Mouse (Mus musculus): ENCODE measurements around the gene Prex1.

Gene Prex1

GRCm38 (mm10) chr2:166606053-166606452, 107.6 kb downstream of the Prex1 start:
- no peak for DNase-seq (ENCODE audit: low spot score in 2 of 2)

- no peak for DNase-seq (ENCODE audit: low spot score in 2 of 2)
Measured at GRCm38 (mm10) chr2:166605164-166605831, 108.3 kb downstream of the Prex1 start.

GRCm38 (mm10) chr2:166602948-166603347, 110.7 kb downstream of the Prex1 start:
- no peak for DNase-seq (ENCODE audit: low spot score in 2 of 2)

- DNase-seq (ENCODE audit: low spot score in 2 of 2) = no peak
Measured at GRCm38 (mm10) chr2:166601420-166601819, 112.2 kb downstream of the Prex1 start.

- DNase-seq (ENCODE audit: low spot score in 2 of 2) = no peak
Measured at GRCm38 (mm10) chr2:166598453-166599155, 115.0 kb downstream of the Prex1 start.

- no peak for DNase-seq (ENCODE audit: low spot score in 2 of 2)
Measured at GRCm38 (mm10) chr2:166597763-166598162, 115.9 kb downstream of the Prex1 start.

GRCm38 (mm10) chr2:166592034-166592912, 121.4 kb downstream of the Prex1 start:
- peak; percentile 55 to 64 for DNase-seq (ENCODE audit: low spot score in 2 of 2)

- DNase-seq (ENCODE audit: low spot score in 2 of 2) = no peak
Measured at GRCm38 (mm10) chr2:166584491-166584890, 129.1 kb downstream of the Prex1 start.

- no peak for DNase-seq (ENCODE audit: low spot score in 2 of 2)
Measured at GRCm38 (mm10) chr2:166583292-166583691, 130.3 kb downstream of the Prex1 start.

GRCm38 (mm10) chr2:166581881-166582583, 131.6 kb downstream of the Prex1 start:
- DNase-seq (ENCODE audit: low spot score in 2 of 2) = no peak

GRCm38 (mm10) chr2:166579793-166580192, 133.8 kb downstream of the Prex1 start:
- no peak for DNase-seq (ENCODE audit: low spot score in 2 of 2)

- DNase-seq (ENCODE audit: low spot score in 2 of 2) = no peak
Measured at GRCm38 (mm10) chr2:166579361-166579760, 134.3 kb downstream of the Prex1 start.

- DNase-seq (ENCODE audit: low spot score in 2 of 2) = no peak
Measured at GRCm38 (mm10) chr2:166575419-166575818, 138.2 kb downstream of the Prex1 start.

- peak; percentile 37 for DNase-seq (ENCODE audit: low spot score in 2 of 2)
Measured at GRCm38 (mm10) chr2:166574934-166575333, 138.7 kb downstream of the Prex1 start.

GRCm38 (mm10) chr2:166573621-166574020, 140.0 kb downstream of the Prex1 start:
- no peak for DNase-seq (ENCODE audit: low spot score in 2 of 2)

- DNase-seq (ENCODE audit: low spot score in 2 of 2) = no peak
Measured at GRCm38 (mm10) chr2:166572297-166572696, 141.3 kb downstream of the Prex1 start.

GRCm38 (mm10) chr2:166569182-166569581, 144.4 kb downstream of the Prex1 start:
- DNase-seq (ENCODE audit: low spot score in 2 of 2) = no peak

- DNase-seq (ENCODE audit: low spot score in 2 of 2) = no peak
Measured at GRCm38 (mm10) chr2:166565503-166565902, 148.1 kb downstream of the Prex1 start.

GRCm38 (mm10) chr2:166564455-166564854, 149.2 kb downstream of the Prex1 start:
- peak; percentile 38 to 47 for DNase-seq (ENCODE audit: low spot score in 2 of 2)

- DNase-seq (ENCODE audit: low spot score in 2 of 2) = peak; percentile 63 to 78
Measured at GRCm38 (mm10) chr2:166563890-166564289, 149.7 kb downstream of the Prex1 start.

- DNase-seq (ENCODE audit: low spot score in 2 of 2) = no peak
Measured at GRCm38 (mm10) chr2:166563076-166563475, 150.6 kb downstream of the Prex1 start.

GRCm38 (mm10) chr2:166561781-166562180, 151.9 kb downstream of the Prex1 start:
- DNase-seq (ENCODE audit: low spot score in 2 of 2) = no peak

All from spleen, postnatal 36 days (tissue).